Mouse (Mus musculus): ENCODE measurements around the gene Alg9. TPM values are rescaled to one million over a fixed set of nuclear protein-coding genes. Genes with fewer than 3 reads are reported as not detected.

Gene Alg9
- total RNA-seq (2021): 10 to 100 TPM in 1 of 2 experiments, 1 to 10 TPM in 1; 9.9 to 11.6 TPM

GRCm38 (mm10) chr9:50774991-50775612 lies at the start of gene Alg9, which contains the start of gene 1110032A03Rik:
Alg9 (plus strand) TSS chr9:50775019.
1110032A03Rik (minus strand) TSS chr9:50775520.
- intact Hi-C loops (cut with DNase I): no loop called here
- peak; percentile 67 for DNase-seq (ENCODE audit: low spot score)

GRCm38 (mm10) chr9:50725921-50726590 lies 48.8 kb upstream of the Alg9 start:
- DNase-seq (ENCODE audit: low spot score): no peak
- intact Hi-C loops (cut with DNase I): loop anchor here (5.0 kb wide), 1 partner anchor 41 kb away; the partner anchor contains the start of gene Fdxacb1

DNA sequence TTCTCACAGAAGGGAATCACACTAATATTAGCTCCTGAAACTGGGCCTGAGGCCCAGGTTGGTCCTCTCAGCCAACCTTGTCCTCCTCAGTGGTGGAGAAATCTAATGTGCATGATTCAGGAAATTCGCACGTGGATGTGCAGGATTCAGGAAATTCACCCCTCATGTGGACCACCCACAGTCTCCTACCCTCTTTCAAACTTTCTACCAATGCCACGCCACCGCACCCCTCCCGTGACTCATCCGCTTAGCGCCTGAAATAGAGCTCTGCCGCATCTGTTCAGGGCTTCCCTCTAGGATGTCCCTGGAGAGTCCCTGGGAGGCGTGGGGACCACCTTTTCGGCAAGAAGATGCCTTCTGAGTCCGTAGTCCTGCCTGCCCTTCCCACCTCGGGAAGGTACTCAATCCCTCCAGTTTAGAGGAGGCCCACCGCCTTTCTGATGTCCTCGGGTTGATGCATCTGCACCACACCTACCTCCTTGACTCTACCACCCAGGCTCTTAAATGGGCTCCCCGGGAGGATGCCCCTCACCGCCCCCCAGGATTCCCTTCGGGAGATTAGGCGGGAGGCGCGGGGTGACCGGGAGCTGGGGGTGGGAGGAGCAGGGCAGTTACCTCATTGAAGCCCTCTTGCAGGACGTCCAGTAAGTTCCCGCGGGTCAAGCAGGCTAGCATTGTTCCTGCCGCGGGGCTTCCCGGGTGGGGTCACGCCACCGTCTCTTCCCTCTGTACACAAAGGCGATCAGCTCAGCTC lies 47.5 kb upstream of the Alg9 start:
- no peak for DNase-seq (ENCODE audit: low spot score)
- intact Hi-C loops (cut with DNase I): loop anchor here (5.0 kb wide), 1 partner anchor 40 kb away; the partner anchor contains the start of gene Fdxacb1

GRCm38 (mm10) chr9:50727925-50728651 lies 46.7 kb upstream of the Alg9 start:
- intact Hi-C loops (cut with DNase I): loop anchor here (5.0 kb wide), 1 partner anchor 39 kb away; the partner anchor contains the start of gene Fdxacb1
- DNase-seq (ENCODE audit: low spot score): peak; percentile 28

GRCm38 (mm10) chr9:50729600-50729999 lies 45.2 kb upstream of the Alg9 start:
- no peak for DNase-seq (ENCODE audit: low spot score)
- intact Hi-C loops (cut with DNase I): loop anchor here (5.0 kb wide), 1 partner anchor 38 kb away; the partner anchor contains the start of gene Fdxacb1

- no peak for DNase-seq (ENCODE audit: low spot score)
- intact Hi-C loops (cut with DNase I): no loop called here
Observed at GRCm38 (mm10) chr9:50732560-50732959, 42.3 kb upstream of the Alg9 start.

- no peak for DNase-seq (ENCODE audit: low spot score)
- intact Hi-C loops (cut with DNase I): no loop called here
Observed at GRCm38 (mm10) chr9:50734989-50735388, 39.8 kb upstream of the Alg9 start.

- DNase-seq (ENCODE audit: low spot score): peak; percentile 88
- intact Hi-C loops (cut with DNase I): no loop called here
Observed at GRCm38 (mm10) chr9:50738914-50739870, 35.6 kb upstream of the Alg9 start, which contains the start of gene Dixdc1. Dixdc1 (minus strand) TSS chr9:50739517.

DNA sequence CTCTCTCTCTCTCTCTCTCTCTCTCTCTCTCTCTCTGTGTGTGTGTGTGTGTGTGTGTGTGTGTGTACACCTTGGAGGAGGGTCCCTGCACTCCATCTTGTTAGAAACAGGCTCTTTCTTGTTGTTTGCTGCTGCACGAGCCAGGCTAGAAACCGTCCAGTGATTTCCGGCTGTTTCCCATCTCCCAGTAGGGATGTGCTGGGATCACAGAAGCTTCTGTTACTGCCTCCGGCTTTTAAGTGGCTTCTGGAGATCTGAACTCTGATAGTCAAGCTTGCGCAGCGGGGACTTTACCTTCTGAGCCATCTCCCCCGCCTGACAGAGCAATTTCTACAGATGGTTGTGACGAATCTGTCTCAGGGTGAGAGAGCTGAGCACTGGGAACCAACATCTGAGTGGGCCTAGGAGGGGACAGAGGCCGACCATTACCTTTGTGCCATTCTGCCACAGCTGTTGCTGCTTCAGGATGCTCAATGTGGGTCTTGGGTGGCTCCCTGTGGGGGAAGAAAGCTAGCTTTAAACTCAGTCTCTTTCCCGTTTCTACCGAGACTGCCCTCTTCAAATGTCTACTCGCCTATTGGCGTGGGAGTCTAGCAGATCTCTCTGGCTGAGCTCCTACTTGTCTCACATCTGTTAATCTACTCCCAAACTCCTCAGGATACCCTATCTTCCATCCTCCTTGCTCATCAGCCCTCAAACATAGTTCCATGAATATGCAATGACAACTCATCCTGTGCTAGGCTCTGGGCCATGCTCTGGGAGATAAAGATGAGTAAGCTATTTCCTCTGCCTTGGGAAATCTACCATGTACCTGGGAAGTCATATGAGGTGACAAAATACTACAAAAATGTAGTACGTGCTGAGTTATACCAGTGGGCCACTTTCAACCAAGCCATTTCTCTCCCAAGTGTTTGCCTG lies 33.7 kb upstream of the Alg9 start:
- no peak for DNase-seq (ENCODE audit: low spot score)
- intact Hi-C loops (cut with DNase I): no loop called here

GRCm38 (mm10) chr9:50742261-50742660 lies 32.6 kb upstream of the Alg9 start:
- DNase-seq (ENCODE audit: low spot score): no peak
- intact Hi-C loops (cut with DNase I): no loop called here

DNA sequence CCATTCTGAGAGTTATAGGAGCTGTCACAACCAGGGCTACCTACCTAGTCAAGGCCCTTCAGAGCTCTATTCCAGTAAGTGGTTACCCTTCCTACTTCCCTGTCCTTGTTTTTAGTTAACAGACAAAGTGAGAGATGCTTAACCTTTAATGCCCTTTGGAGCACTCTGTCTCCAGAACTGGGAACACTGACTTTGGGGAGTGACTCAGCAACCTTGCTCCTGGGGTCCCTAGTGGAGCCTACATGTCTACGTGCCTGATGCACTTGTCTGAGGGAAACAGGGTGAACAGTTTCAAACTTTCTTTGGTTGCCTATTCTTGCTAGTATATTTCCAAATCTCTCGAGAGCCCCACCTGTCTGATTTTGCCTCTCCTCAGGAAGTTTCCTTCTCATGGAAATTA lies 32.1 kb upstream of the Alg9 start:
- DNase-seq (ENCODE audit: low spot score): no peak
- intact Hi-C loops (cut with DNase I): no loop called here

DNA sequence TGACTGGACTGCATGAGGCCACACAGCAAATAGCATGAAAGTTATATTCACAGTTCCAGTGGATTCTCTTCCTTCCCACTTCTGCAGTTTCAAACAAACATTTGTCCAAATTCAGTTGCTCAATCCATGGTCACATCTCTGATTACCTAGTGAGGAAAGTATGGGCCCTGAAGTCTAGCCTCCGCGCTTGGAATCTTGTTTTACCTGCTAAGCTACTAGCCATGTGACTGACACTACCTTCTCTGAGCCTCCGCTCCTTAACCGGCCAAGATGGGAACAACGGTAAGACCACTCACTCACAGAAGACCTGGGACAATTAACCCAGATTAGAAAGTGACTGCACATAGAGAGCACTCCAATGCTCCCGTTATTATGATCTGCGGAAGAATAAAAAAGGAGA lies 29.0 kb upstream of the Alg9 start:
- intact Hi-C loops (cut with DNase I): no loop called here
- DNase-seq (ENCODE audit: low spot score): no peak

DNA sequence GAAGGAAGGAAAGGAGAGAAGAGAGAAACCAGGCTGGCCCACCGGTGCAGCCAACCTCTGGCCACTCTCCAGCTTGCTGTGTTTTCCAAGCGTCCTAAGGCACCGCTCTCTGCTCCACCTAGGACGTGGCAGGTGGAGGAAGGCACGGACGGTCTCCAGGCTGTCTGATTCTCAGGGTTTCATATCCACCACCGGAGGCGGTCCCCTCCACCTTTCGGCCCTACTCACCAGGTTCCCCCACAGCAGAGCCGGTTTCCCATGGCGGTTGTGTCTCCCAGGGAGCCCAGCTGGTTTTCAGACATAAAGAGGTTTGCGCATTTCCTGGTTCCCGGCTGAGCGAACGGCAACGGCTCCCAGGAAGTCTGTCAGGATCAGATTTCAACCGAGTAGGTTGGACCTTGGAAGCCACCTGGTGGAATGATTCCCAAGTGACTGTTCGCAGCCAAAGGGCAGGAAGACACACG lies 28.6 kb upstream of the Alg9 start, which contains the start of gene 2310030G06Rik:
2310030G06Rik (minus strand) TSS at position 323 of the 464 bp plus-strand sequence.
- intact Hi-C loops (cut with DNase I): no loop called here
- no peak for DNase-seq (ENCODE audit: low spot score)

- DNase-seq (ENCODE audit: low spot score): no peak
- intact Hi-C loops (cut with DNase I): no loop called here
Observed at GRCm38 (mm10) chr9:50750706-50751105, 24.1 kb upstream of the Alg9 start.

DNA sequence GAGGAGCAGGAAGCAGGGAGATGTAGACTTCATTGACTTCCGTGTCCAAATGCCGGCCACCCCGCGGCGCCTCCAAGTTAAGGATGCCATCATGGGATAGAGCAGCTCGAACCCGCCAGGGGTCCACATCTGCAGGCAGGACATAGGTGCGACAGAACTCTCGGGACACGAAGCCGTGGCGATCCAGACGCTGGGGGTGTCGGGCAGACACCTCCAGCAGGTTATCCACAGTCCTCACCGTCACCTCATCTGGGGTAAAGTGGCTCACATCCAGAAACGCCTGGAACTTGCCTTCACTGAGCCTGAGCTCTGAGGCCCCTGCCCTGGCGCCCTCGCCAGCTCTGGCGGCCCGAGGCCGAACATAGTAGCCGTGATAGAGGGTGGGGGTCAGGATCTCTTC lies 23.5 kb upstream of the Alg9 start, which contains the start of gene Cryab:
Cryab (plus strand) TSS at position 3 of the 400 bp plus-strand sequence.
- intact Hi-C loops (cut with DNase I): no loop called here
- no peak for DNase-seq (ENCODE audit: low spot score)

DNA sequence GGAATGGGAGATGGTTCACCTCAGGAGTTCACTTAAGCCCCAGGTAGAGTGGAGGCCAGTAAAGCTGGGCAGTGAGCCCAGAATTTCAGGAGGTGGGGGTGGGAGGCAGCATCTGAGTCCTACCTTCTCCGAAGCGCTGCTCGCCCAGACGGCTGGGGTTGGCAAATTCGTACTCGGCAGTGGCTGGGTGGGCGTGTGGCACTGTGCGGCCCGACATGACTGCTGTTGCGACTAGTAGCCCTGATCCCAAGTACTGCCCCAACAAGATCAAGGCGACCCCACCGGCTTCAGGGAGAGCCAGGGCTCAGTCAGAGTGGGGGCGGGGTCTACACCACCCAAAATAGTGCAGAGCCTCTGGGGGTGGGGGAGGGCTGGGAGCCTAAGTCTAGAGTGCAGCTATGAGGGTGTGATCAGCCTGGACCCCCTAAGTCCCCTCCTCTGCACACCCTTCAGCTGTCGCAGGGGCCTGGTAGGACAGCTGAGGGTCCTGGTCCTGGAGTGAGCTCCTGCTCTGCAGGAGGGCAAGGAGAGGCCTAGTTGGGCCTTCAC lies 22.7 kb upstream of the Alg9 start, which contains the start of gene Hspb2:
Hspb2 (minus strand) TSS at position 301 of the 549 bp plus-strand sequence.
- intact Hi-C loops (cut with DNase I): no loop called here

More for the DNA sequence above, 22.7 kb upstream of the Alg9 start, which contains the start of gene Hspb2:
- DNase-seq (ENCODE audit: low spot score): no peak
